Mouse (Mus musculus) MEL (cell line): ENCODE measurements around the gene Gm10964.

Experiments
- BHLHE40 ChIP-seq: IDR thresholded peaks from 2 replicates; pipeline ENCODE4 v1.6.1; 2012; ENCODE audit warnings: low read depth, mild to moderate bottlenecking, inconsistent platforms, low read length, improper control_type of control experiment, borderline replicate concordance
- CTCF ChIP-seq, 3 experiments: IDR thresholded peaks in 2 of 3; conservative IDR thresholded peaks in 1 of 3; 2 replicates each; pipeline ENCODE4 v1.5.1; 2011 to 2012; ENCODE audit warnings: low read length in 3 of 3, low read depth in 2 of 3, mild to moderate bottlenecking in 2 of 3, improper control_type of control experiment in 1 of 3, inconsistent platforms in 1 of 3, mixed read lengths in 1 of 3, moderate library complexity in 1 of 3; ENCODE audit not compliant: control insufficient read depth in 1 of 3, insufficient read depth in 1 of 3, poor library complexity in 1 of 3, severe bottlenecking in 1 of 3
- EP300 ChIP-seq, 2 experiments: IDR thresholded peaks; 2 replicates each; pipeline ENCODE4 v1.6.1; 2011; ENCODE audit warnings: improper control_type of control experiment in 2 of 2, low read length in 2 of 2, low read depth in 1 of 2, mild to moderate bottlenecking in 1 of 2
- NRF1 ChIP-seq: IDR thresholded peaks from 2 replicates; pipeline ENCODE4 v1.6.1; 2014; ENCODE audit warnings: low read depth, mild to moderate bottlenecking, inconsistent platforms, low read length, improper control_type of control experiment, moderate library complexity; ENCODE audit not compliant: poor library complexity, insufficient read depth, severe bottlenecking
- POLR2A ChIP-seq, 2 experiments: IDR thresholded peaks; 2 replicates each; pipeline ENCODE4 v1.6.1; 2011 to 2012; ENCODE audit warnings: low read length in 2 of 2, mild to moderate bottlenecking in 2 of 2, control low read depth in 1 of 2, improper control_type of control experiment in 1 of 2, low read depth in 1 of 2, moderate library complexity in 1 of 2; ENCODE audit not compliant: control insufficient read depth in 1 of 2, insufficient read depth in 1 of 2, poor library complexity in 1 of 2
- POLR2AphosphoS2 ChIP-seq: IDR thresholded peaks from 2 replicates; pipeline ENCODE4 v1.6.1; 2011; ENCODE audit warnings: low read length, improper control_type of control experiment
- RAD21 ChIP-seq: IDR thresholded peaks from 2 replicates; pipeline ENCODE4 v1.6.1; 2011; ENCODE audit warnings: mild to moderate bottlenecking, low read depth, low read length, improper control_type of control experiment
- SIN3A ChIP-seq: IDR thresholded peaks from 2 replicates; pipeline ENCODE4 v1.6.1; 2012; ENCODE audit warnings: low read length, improper control_type of control experiment, inconsistent platforms
- ZC3H11A ChIP-seq: IDR thresholded peaks from 2 replicates; pipeline ENCODE4 v1.6.1; 2012; ENCODE audit warnings: low read depth, mild to moderate bottlenecking, inconsistent platforms, low read length, improper control_type of control experiment

DNA sequence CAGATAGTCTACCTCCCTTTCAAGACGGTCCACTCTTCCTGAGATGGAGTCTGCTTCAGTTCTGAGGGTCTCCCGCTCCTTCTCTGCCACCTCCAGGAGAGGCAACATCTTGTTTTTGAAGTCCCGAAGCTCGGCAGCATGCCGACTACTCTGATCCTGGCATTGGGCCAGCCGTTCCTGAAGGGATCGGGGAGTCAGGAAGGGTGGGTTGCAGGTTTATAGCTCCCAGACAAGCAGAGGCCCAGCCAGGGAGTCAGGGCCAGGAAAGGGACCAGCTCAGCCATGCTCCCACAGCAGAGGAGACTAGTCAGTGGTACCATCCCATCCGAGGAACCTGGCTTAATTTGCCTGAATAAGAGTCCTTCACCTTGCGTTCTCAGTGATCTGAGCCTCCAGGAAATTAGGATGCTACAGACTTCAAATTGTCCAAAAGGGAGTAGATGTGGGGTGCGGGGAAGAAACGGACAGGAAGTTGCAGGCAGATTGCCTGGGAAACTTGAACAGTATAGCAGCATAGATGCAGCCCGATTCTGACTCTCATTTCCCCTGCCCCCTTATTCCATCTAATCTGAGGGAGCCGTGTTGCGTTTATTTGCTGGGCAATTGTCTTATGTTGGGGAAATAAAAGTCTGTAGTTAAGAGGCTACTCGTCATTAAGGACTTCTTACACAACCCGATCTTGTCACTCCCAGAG, 2.0 kb upstream of the Gm10964 start:
- no peak for TF ChIP-seq POLR2AphosphoS2
- no peak for TF ChIP-seq POLR2A (IDR thresholded peaks at IDR 0.05; ENCODE audit: control insufficient read depth in 1 of 2, insufficient read depth in 1 of 2, low read depth in 1 of 2, low read length in 2 of 2, poor library complexity in 1 of 2)
- no peak for TF ChIP-seq BHLHE40
- TF ChIP-seq RAD21: no peak
- TF ChIP-seq SIN3A: no peak
- no peak for TF ChIP-seq EP300 (IDR thresholded peaks at IDR 0.05; ENCODE audit: low read depth in 1 of 2, low read length in 2 of 2)
- TF ChIP-seq ZC3H11A: no peak
- no peak for TF ChIP-seq CTCF (IDR thresholded peaks at IDR 0.05 in 2 of 3, conservative IDR thresholded peaks at IDR 0.05 in 1 of 3; ENCODE audit: control insufficient read depth in 1 of 3, insufficient read depth in 1 of 3, low read depth in 2 of 3, low read length in 3 of 3, poor library complexity in 1 of 3, severe bottlenecking in 1 of 3)
- TF ChIP-seq NRF1: no peak
